Mouse (Mus musculus) ES-Bruce4 (cell line): ENCODE measurements at regions not wholly inside any gene's neighbourhood (a gene's known extent, or its start where the extent isn't known, plus 50 kb on each side); places are given as distances from the start of the nearest gene placed in this dataset.

Source experiments
- CTCF ChIP-seq: IDR thresholded peaks from one replicate; pipeline ENCODE4 v1.8.1; 2011; ENCODE audit warnings: low read depth, low read length
- POLR2A ChIP-seq: IDR thresholded peaks from one replicate; pipeline ENCODE4 v1.8.1; 2011; ENCODE audit warnings: low read length; ENCODE audit not compliant: insufficient read depth

DNA sequence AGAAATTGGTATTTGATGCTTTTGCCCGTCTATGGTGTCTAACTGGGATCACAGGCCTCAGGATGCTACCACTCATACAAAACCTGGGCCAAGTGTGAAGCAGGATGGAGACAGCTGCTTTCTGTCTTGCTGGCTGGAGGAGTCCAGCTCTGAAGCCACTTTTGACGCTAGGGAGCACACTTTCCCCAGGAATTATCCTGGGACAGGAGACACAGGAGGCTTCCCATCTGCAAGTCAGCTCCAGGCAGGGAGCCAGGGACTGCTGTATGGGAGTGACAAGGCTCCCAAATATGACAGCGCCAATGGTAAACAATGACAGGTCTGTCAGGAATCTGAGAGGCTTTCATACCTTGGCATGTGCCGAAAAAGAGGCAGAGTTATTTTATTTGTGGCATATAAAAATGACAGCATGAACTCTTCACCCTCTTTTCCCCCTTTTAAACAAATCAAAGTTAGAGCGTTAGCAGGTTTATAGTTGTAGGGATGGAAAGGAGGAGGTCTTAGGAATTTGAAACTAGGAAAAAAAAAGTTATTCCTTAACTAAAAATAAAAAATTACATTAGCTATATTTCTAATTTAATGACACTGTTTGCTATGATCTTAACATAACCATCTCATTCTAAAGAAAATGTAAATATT is 938.9 kb upstream of the Slc10a2 start:
- peak; percentile 20 for TF ChIP-seq CTCF
- TF ChIP-seq POLR2A = no peak
